Mouse (Mus musculus) frontal cortex, postnatal 36 days (tissue): ENCODE data around the gene Klf16.
"Not testable (repeated sequence)": the region's sequence is repeated elsewhere in the genome, so short reads cannot be mapped to it uniquely, and the experiment has no call there.

Experiments
- DNase-seq, 2 experiments: peaks; one replicate each; pipeline ENCODE4 v3.0.0; 2022; ENCODE audit warnings: low spot score in 2 of 2

The Klf16 gene

GRCm38 (mm10) chr10:80606306-80606705 is 29.2 kb upstream of the Klf16 start:
- no peak for DNase-seq

- DNase-seq, result not testable (repeated sequence)
Observed at GRCm38 (mm10) chr10:80605721-80606120, 28.6 kb upstream of the Klf16 start, which contains the start of gene Gm49322. TSS of gene Gm49322 (plus strand) at chr10:80606021.

GRCm38 (mm10) chr10:80604988-80605387 is 27.9 kb upstream of the Klf16 start:
- no peak for DNase-seq

GRCm38 (mm10) chr10:80604001-80604509 is 26.9 kb upstream of the Klf16 start:
- DNase-seq, result no peak

- DNase-seq, result no peak
Observed at GRCm38 (mm10) chr10:80603364-80603763, 26.2 kb upstream of the Klf16 start.

GRCm38 (mm10) chr10:80602698-80603325 is 25.7 kb upstream of the Klf16 start, which contains the start of the genes Scamp4 and Adat3:
TSS of gene Scamp4 (plus strand) at chr10:80602872.
TSS of gene Adat3 (plus strand) at chr10:80602880.
- DNase-seq, result peak; percentile 98 to 99

GRCm38 (mm10) chr10:80596318-80596717 is 19.2 kb upstream of the Klf16 start:
- no peak for DNase-seq

GRCm38 (mm10) chr10:80589879-80590854 is 13.0 kb upstream of the Klf16 start, which contains the start of gene Abhd17a:
TSS of gene Abhd17a (minus strand) at chr10:80590341.
- peak; percentile 90 to 91 for DNase-seq

- DNase-seq, result no peak
Observed at GRCm38 (mm10) chr10:80589127-80589878, 12.2 kb upstream of the Klf16 start.

- DNase-seq, result no peak
Observed at GRCm38 (mm10) chr10:80587305-80587657, 10.2 kb upstream of the Klf16 start.

GRCm38 (mm10) chr10:80586407-80587304 is 9.5 kb upstream of the Klf16 start:
- DNase-seq, result no peak

- no peak for DNase-seq
Observed at GRCm38 (mm10) chr10:80585581-80585980, 8.5 kb upstream of the Klf16 start.

- DNase-seq, result no peak
Observed at GRCm38 (mm10) chr10:80584642-80585552, 7.8 kb upstream of the Klf16 start.

- no peak for DNase-seq
Observed at GRCm38 (mm10) chr10:80584045-80584488, 6.9 kb upstream of the Klf16 start.

GRCm38 (mm10) chr10:80583047-80583446 is 5.9 kb upstream of the Klf16 start:
- no peak for DNase-seq

GRCm38 (mm10) chr10:80578911-80579310 is 1.8 kb upstream of the Klf16 start:
- peak; percentile 39 to 53 for DNase-seq

- peak; percentile 31 to 60 for DNase-seq
Observed at GRCm38 (mm10) chr10:80578131-80578750, 1.1 kb upstream of the Klf16 start.

- peak; percentile 48 to 49 for DNase-seq
Observed at GRCm38 (mm10) chr10:80576351-80577194, 548 bp downstream of the Klf16 start.
